Mouse (Mus musculus) olfactory bulb, adult 2 months (tissue): ENCODE measurements at regions not wholly inside any gene's neighbourhood (a gene's known extent, or its start where the extent isn't known, plus 50 kb on each side); places are given as distances from the start of the nearest gene placed in this dataset.

ENCODE experiments used
- CTCF ChIP-seq: fragments of 200-500 bp; IDR thresholded peaks from 2 replicates; pipeline ENCODE4 v1.5.1; 2012; ENCODE audit warnings: low read depth, mild to moderate bottlenecking, low read length, moderate library complexity; ENCODE audit not compliant: insufficient read depth
- POLR2A ChIP-seq: fragments of 200-500 bp; IDR thresholded peaks from 2 replicates; pipeline ENCODE4 v1.6.1; 2012; ENCODE audit warnings: mild to moderate bottlenecking, low read depth, low read length, moderate library complexity; ENCODE audit not compliant: insufficient read depth

GRCm38 (mm10) chr10:17332986-17333385 is 390.0 kb upstream of the Cited2 start:
- no peak for TF ChIP-seq POLR2A
- no peak for TF ChIP-seq CTCF
